Mouse (Mus musculus) forebrain, embryonic 12.5 days (tissue): ENCODE measurements around the gene Siva1. TPM values are rescaled to one million over a fixed set of nuclear protein-coding genes. Genes with fewer than 3 reads are reported as not detected.
A peak's percentile ranks its signal among the peaks of the same experiment; 100 is the strongest.

Experiments
- ATAC-seq: fragments of 200-750 bp; cut with Nextera tagmentation; 2 replicates; pipeline ENCODE4 v1.8.0; 2017; ENCODE audit warnings: moderate TSS enrichment; ENCODE audit not compliant: low FRiP score
- H3K27ac ChIP-seq: fragments of 300-500 bp; sonication (generic); 2 replicates; pipeline ENCODE4 v1.5.1; 2016; ENCODE audit warnings: mild to moderate bottlenecking
- H3K27me3 ChIP-seq: fragments of 300-500 bp; sonication (generic); 2 replicates; pipeline ENCODE4 v1.6.1; 2016; ENCODE audit warnings: mild to moderate bottlenecking
- H3K36me3 ChIP-seq: fragments of 300-500 bp; sonication (generic); replicated peaks from 2 replicates; pipeline ENCODE4 v1.6.1; 2016; ENCODE audit warnings: mild to moderate bottlenecking
- H3K4me1 ChIP-seq: fragments of 300-500 bp; sonication (generic); 2 replicates; pipeline ENCODE4 v1.6.1; 2016
- H3K4me2 ChIP-seq: fragments of 300-500 bp; sonication (generic); 2 replicates; pipeline ENCODE4 v1.6.1; 2016; ENCODE audit warnings: mild to moderate bottlenecking, moderate library complexity
- H3K4me3 ChIP-seq: fragments of 300-500 bp; sonication (generic); replicated peaks from 2 replicates; pipeline ENCODE4 v1.5.1; 2016; ENCODE audit warnings: mild to moderate bottlenecking
- H3K9ac ChIP-seq: fragments of 300-500 bp; sonication (generic); 2 replicates; pipeline ENCODE4 v1.6.1; 2016; ENCODE audit warnings: mild to moderate bottlenecking
- H3K9me3 ChIP-seq: fragments of 300-500 bp; sonication (generic); 2 replicates; pipeline ENCODE4 v1.6.1; 2016
- WGBS: fragments of 180-500 bp; shearing (Covaris S2); methylation state at CpG from one replicate; pipeline ENCODE4 v1.1.7; 2016; 5-methylcytosine and 5-hydroxymethylcytosine counted together
- polyA plus RNA-seq: library from polyadenylated mRNA; unstranded; fragments of >200 nt; fragmentation: Nextera tagmentation; extraction: Ambion mirVana; gene quantifications from 2 replicates; pipeline ENCODE4 v1.2.1, GENCODE M21; 2016

The Siva1 gene
- polyA plus RNA-seq, 1 experiment from 2014 or later, result 173 TPM

DNA sequence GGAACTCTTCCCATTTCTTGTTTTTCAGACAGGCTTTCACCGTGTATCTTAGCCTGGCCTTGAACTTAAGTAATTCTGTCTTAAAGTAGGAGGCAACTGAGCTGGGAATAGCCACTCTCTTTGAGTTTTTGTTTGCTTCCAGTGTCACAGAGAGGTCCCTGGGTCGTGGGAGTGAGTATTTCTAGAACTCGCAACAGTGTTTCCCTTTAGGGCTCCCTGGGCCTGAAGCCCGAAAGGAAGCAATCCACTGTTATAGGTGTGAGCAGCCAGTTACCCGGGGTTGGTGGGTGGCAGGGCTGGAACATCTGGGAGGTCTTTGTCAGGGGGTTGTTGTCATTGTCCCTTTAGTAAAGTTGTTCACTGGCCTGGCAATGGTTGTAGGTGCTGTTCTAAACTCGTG is 1.7 kb downstream of the Siva1 start:
- Histone ChIP-seq H3K4me1 (peaks cover 19% of the 10 kb centered on the region), H3K27me3 (no peaks in the 10 kb centered on the region), H3K9ac (peak overlapping the region; percentile 80; the same call in 1 of the 2 replicates), H3K27ac (no peak overlapping the region), H3K4me3 (peak overlapping the region; percentile 77), H3K9me3 (no peaks in the 10 kb centered on the region), H3K36me3 (peaks cover 42% of the 10 kb centered on the region), H3K4me2 (peak overlapping the region; percentile 70)
- no peak for ATAC-seq
- WGBS, result 59% methylated on average over 6 of the region's 6 CpGs

DNA sequence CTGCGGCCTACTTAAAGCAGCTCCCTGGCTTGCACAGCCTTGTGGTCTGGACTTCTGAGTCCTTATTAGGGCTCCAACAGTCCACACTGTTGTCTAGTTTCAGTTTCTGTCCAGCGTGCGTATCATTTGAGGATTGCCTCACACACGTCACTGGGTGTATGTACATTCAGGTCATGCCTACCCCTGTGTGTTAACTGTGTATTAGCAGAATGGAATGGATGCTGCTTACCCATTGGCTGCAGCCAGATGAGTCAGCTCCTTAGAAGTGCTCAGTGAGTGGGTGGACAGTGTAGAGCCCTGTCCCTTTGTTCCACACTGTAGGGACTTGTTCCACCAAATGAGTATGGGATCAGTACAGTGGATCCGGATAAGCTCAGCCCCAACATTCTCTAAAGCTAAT is 3.6 kb downstream of the Siva1 start:
- H3K4me3 ChIP-seq, result no peak overlapping the region
- no peak overlapping the region for H3K27ac ChIP-seq
- peaks cover 59% of the 10 kb centered on the region for H3K36me3 ChIP-seq
- ATAC-seq, result no peak
- 94% methylated on average over 5 of the region's 5 CpGs for WGBS
- H3K27me3 ChIP-seq, result no peaks in the 10 kb centered on the region
- H3K9ac ChIP-seq, result no peak overlapping the region
- H3K9me3 ChIP-seq, result no peaks in the 10 kb centered on the region
- peaks cover 19% of the 10 kb centered on the region for H3K4me1 ChIP-seq
- no peak overlapping the region for H3K4me2 ChIP-seq

DNA sequence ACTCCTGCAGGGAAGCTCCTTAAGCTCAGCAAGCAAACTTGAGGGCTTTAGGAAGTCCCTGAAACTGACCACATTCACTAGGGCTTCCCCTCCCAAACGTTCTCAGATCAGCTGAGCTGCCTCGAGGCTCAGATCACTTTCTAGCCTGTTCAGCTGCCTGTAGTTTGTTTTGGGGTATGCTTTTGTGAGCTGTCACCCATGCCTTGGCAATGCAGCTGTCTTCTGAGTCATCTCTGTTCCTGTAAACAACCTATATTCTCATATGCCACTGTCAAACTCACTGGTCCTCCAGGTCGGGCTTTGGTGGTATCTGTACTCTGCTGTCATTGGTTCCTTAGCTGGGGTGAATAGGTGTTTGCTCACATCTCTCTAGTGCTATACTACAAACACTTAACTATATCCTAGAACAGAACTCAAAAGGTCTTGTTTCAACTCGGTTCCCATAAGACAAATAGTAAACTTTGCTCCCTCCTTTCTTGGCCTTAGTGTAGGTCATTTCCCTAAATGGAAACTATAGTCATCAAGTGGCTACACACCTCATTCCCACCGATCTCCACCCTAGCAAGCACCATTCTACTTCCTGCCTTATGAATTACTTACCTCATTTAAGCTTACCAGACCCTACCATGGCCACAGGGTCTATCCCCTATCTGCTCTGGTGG is 7.4 kb downstream of the Siva1 start:
- ATAC-seq, result no peak
- Histone ChIP-seq H3K4me2 (no peak overlapping the region), H3K27ac (no peak overlapping the region), H3K4me1 (peaks cover 13% of the 10 kb centered on the region; the same call in 1 of the 2 replicates), H3K36me3 (peaks cover 96% of the 10 kb centered on the region), H3K9ac (no peak overlapping the region), H3K9me3 (no peaks in the 10 kb centered on the region), H3K4me3 (no peak overlapping the region), H3K27me3 (no peaks in the 10 kb centered on the region)
- WGBS, result 81% methylated on average over 5 of the region's 5 CpGs

DNA sequence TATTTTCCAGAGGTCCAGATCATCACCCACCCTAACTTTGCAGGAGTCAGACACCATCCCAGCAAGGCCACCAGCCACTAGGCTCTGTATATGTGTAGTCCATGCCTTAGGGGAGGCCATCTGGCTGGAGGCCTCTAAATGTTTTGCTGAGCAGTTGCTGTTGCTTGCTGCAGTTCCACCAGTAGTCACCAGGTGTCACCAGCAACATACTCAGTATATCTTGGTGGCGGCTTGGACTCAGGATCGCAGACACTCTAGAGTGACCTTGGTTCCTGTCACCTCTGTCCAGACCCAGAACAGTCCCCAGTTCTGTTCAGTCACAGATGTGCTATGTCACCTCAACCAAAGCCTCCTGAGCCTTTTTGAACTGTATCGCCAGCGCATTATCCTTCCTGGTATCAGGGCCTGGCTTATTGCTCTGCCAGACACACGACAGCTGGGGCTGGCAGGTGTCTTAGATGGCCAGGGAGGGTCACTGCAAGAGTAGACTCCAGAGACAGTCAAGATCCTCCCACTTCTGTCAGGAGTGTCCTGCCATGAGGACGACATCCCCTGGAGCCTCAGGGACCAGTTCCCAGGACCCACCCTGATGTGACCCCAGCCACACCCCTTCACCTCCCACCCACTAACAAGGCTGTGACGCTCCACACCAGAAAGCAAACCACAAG is 8.8 kb downstream of the Siva1 start:
- no peak overlapping the region for H3K4me3 ChIP-seq
- 65% methylated on average over 7 of the region's 7 CpGs for WGBS
- H3K36me3 ChIP-seq, result peaks cover 96% of the 10 kb centered on the region
- H3K4me2 ChIP-seq, result no peak overlapping the region
- peak; percentile 59 for ATAC-seq
- H3K4me1 ChIP-seq, result peaks cover 13% of the 10 kb centered on the region; the same call in 1 of the 2 replicates
- peak overlapping the region; percentile 36 for H3K27ac ChIP-seq
- H3K9ac ChIP-seq, result no peak overlapping the region
- no peaks in the 10 kb centered on the region for H3K27me3 ChIP-seq
- H3K9me3 ChIP-seq, result no peaks in the 10 kb centered on the region

DNA sequence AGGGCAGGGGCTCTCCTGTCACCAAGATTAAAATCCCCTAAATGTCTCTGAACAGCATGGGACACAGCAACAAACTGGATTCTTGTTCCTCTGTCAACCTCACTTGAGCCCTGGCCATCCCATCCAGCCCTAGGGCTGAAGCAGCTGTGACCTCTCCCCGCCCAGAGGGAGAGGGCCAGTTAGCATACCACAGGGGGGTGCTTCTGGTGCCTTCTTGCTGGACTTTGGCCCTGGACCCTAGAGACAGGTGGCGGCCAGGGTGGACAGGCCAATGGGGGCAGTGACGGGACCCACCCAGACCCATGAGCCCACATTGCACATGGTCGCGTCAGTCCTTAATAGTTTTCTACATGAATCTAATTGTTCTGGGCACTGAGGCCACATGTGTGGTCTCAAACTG is 9.6 kb downstream of the Siva1 start:
- ATAC-seq, result no peak
- Histone ChIP-seq H3K4me3 (no peak overlapping the region), H3K4me2 (no peak overlapping the region), H3K4me1 (peaks cover 15% of the 10 kb centered on the region; the same call in 1 of the 2 replicates), H3K36me3 (peaks cover 96% of the 10 kb centered on the region), H3K27ac (peak overlapping the region; percentile 36; the same call in 1 of the 2 replicates), H3K9ac (peak overlapping the region; percentile 4; the same call in 1 of the 2 replicates), H3K9me3 (no peaks in the 10 kb centered on the region), H3K27me3 (no peaks in the 10 kb centered on the region)
- 90% methylated on average over 5 of the region's 5 CpGs for WGBS

DNA sequence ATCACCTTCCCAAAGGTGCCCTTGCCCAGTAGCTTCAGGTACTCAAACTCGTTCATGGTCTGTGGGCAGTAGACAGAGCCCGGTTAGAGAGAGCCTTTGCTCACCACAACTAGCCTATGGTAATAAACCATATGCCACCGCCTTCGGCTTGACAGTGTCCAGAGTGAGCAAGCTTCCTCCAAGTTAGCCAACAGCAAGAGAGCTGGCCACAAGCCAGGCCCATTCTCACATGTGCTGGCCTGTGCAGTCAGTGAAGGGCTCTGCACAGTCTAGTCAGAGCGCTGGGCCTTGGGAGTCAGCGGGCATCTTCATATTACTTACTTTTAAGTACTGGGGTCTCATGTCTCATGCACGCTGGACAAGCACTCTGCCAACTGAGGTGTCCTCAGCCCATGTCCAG is 14.1 kb downstream of the Siva1 start:
- no peaks in the 10 kb centered on the region for H3K27me3 ChIP-seq
- H3K27ac ChIP-seq, result no peak overlapping the region
- WGBS, result 95% methylated on average over 7 of the region's 7 CpGs
- H3K36me3 ChIP-seq, result peaks cover 99% of the 10 kb centered on the region
- no peak overlapping the region for H3K4me3 ChIP-seq
- no peak overlapping the region for H3K9ac ChIP-seq
- no peak for ATAC-seq
- H3K9me3 ChIP-seq, result no peaks in the 10 kb centered on the region
- H3K4me1 ChIP-seq, result peaks cover 50% of the 10 kb centered on the region
- H3K4me2 ChIP-seq, result no peak overlapping the region

DNA sequence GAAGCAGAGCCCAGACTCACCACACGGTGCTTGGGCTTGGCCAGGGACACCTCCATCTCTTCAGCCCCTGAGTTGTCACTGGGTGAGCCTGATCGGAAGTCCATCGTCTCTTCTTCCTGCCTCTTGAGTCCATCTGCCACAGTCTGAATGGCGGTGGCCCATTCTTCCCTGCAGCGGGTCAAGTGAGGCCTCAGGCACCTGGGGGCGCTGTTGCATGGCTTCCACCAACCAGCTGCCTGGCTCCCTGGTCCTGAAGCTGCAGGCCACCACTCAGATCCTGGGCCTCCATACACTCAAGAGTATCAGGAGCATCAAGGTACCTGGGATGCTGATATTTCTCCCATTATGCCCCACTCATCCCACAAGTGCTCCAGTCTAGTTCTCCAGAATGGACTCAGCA is 14.6 kb downstream of the Siva1 start:
- H3K36me3 ChIP-seq, result peaks cover 97% of the 10 kb centered on the region
- H3K4me1 ChIP-seq, result peaks cover 52% of the 10 kb centered on the region
- no peaks in the 10 kb centered on the region for H3K9me3 ChIP-seq
- no peak overlapping the region for H3K4me2 ChIP-seq
- no peak overlapping the region for H3K9ac ChIP-seq
- H3K4me3 ChIP-seq, result no peak overlapping the region
- no peaks in the 10 kb centered on the region for H3K27me3 ChIP-seq
- H3K27ac ChIP-seq, result peak overlapping the region; percentile 50; the same call in 1 of the 2 replicates
- 80% methylated on average over 6 of the region's 6 CpGs for WGBS
- ATAC-seq, result no peak

DNA sequence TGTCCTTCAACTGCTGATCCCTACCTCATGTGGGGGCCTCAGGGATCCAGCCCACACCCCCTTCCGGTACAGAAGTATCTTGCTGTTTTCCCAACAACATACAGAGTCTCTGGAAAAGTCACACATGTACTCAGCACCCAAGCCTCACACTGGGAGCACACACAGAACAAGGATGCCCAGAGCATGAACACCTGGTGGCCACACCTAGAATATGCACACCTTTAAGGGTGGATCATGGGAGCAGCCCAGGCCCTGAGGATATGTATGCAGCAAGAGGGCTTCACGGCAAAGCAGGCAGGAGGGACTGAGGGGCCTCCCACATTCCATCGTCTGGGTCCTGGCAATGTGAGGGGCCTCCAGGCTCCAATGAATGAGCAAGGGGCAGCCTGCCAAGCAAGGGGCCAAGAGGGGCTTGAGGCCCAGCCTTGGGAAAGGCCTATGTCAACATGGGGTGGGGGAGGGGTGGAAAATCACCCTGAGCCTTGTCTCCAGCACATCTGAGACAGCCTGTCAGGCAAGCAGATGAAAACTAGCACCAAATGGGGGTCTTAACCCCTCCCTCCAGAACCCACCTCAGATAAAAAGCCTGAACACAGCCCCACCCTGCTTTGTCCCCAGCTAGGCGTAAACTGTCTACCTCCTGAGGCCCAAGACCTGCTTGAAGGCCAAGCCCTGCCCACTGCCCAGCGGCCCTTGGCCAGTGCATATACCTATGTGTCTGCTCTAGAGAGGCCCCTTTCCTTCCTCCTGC is 16.3 kb downstream of the Siva1 start:
- peaks cover 91% of the 10 kb centered on the region for H3K36me3 ChIP-seq

DNA sequence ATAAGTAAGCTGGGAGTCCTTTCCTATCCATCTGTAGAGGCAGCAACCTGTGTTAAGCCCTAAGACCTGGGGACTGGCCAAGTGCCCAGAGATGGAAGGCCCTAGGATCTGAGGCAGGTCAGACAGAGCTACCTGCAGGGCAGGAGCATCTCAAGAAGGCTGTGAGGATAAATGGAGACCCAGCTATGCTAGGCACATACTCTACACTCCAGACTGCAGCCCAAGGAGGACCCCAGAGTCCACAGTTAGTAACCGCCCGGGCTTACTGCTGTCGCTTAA is 16.8 kb downstream of the Siva1 start:
- no peak for ATAC-seq
- peaks cover 70% of the 10 kb centered on the region for H3K4me1 ChIP-seq
- H3K27me3 ChIP-seq, result no peaks in the 10 kb centered on the region
- H3K9ac ChIP-seq, result no peak overlapping the region
- peak overlapping the region; percentile 92 for H3K27ac ChIP-seq
- H3K36me3 ChIP-seq, result peaks cover 91% of the 10 kb centered on the region
- WGBS, result 84% methylated on average over 3 of the region's 3 CpGs
- H3K4me2 ChIP-seq, result peak overlapping the region; percentile 24
- H3K9me3 ChIP-seq, result no peaks in the 10 kb centered on the region
- no peak overlapping the region; the same call in 1 of the 2 replicates for H3K4me3 ChIP-seq

More for the DNA sequence above, 16.3 kb downstream of the Siva1 start:
- Histone ChIP-seq H3K27me3 (no peaks in the 10 kb centered on the region), H3K4me1 (peaks cover 65% of the 10 kb centered on the region), H3K4me2 (peak overlapping the region; percentile 24), H3K9me3 (no peaks in the 10 kb centered on the region), H3K4me3 (no peak overlapping the region; the same call in 1 of the 2 replicates), H3K9ac (no peak overlapping the region), H3K27ac (peak overlapping the region; percentile 92)
- WGBS, result 38% methylated on average over 5 of the region's 5 CpGs
- ATAC-seq, result peak; percentile 40

DNA sequence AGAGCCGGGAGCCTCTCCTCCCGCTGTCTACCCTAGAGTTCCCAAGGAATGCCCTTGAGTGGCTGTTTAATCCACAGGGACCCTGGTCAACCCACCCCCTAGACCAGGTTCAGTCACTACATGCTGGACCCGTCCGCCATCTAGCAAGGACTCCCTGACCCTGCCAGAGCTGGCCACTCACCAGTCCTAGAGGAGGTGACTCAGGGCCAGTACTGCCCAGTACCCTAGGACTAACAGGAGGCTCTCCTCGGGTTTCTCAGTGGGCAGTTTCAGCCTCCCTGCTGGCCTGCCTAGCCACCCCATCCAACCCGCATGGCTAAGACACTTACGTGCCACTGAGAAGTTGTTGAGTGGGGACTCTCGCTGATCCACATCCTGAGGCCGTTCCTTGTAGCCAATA is 17.4 kb downstream of the Siva1 start:
- 89% methylated on average over 9 of the region's 9 CpGs for WGBS
- no peak for ATAC-seq
- H3K36me3 ChIP-seq, result peaks cover 91% of the 10 kb centered on the region
- no peak overlapping the region for H3K4me2 ChIP-seq
- H3K4me3 ChIP-seq, result no peak overlapping the region
- no peak overlapping the region for H3K9ac ChIP-seq
- peaks cover 76% of the 10 kb centered on the region for H3K4me1 ChIP-seq
- H3K27me3 ChIP-seq, result no peaks in the 10 kb centered on the region
- no peaks in the 10 kb centered on the region for H3K9me3 ChIP-seq
- peak overlapping the region; percentile 92 for H3K27ac ChIP-seq

DNA sequence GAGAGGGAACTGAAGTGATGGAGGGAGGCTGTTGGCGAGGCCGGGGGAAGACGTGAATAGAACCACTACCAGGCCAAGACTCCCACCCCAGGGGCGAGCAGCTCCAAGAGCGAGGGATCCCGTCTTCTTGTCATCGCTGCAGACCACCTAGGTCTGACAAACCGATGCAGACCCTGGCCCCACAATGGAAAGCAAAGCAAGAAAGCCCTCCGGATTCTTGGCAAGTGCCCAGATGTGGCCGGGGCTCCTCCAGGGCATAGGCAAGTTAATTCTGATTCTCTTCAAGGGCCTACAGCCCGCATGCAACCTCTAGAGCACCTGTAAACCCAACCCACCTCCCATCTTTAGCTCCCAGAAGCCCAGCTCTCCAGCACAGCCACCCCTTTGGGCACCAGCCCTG is 18.8 kb downstream of the Siva1 start:
- Histone ChIP-seq H3K4me1 (peaks cover 86% of the 10 kb centered on the region), H3K27ac (peak overlapping the region; percentile 92), H3K27me3 (no peaks in the 10 kb centered on the region), H3K9ac (0 out of 2 replicates have a peak overlapping the region, but pooled peaks have one; percentile 42), H3K4me3 (no peak overlapping the region), H3K36me3 (peaks cover 91% of the 10 kb centered on the region), H3K4me2 (peak overlapping the region; percentile 33; the same call in 1 of the 2 replicates), H3K9me3 (no peaks in the 10 kb centered on the region)
- WGBS, result 72% methylated on average over 11 of the region's 11 CpGs
- ATAC-seq, result no peak

DNA sequence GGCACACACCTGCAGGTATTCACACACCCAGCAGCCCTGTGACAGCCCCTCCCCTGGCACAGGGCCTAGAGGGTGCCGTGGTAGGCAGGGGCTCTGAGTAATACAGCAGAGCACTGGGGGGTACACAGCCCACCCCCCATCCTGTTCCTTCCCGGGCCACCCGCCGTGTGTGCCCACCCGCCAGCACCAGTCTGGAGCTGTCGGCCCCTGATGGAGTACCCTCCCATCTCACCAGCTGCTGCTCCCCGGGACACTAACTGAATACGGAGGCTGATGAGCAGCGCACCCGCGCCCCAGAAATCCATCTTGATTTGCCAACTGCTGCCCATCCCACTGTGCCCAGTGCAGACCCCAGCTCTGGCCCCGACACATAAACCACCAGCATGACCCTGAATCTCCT is 19.2 kb downstream of the Siva1 start:
- Histone ChIP-seq H3K27me3 (no peaks in the 10 kb centered on the region), H3K4me3 (no peak overlapping the region), H3K9me3 (no peaks in the 10 kb centered on the region), H3K36me3 (peaks cover 91% of the 10 kb centered on the region), H3K4me1 (peaks cover 86% of the 10 kb centered on the region), H3K4me2 (peak overlapping the region; percentile 33), H3K9ac (peak overlapping the region; percentile 42), H3K27ac (peak overlapping the region; percentile 92)
- ATAC-seq, result peak; percentile 12
- 69% methylated on average over 12 of the region's 12 CpGs for WGBS
